Mouse (Mus musculus): ENCODE data around the gene Hist1h3g.

Gene Hist1h3g

DNA sequence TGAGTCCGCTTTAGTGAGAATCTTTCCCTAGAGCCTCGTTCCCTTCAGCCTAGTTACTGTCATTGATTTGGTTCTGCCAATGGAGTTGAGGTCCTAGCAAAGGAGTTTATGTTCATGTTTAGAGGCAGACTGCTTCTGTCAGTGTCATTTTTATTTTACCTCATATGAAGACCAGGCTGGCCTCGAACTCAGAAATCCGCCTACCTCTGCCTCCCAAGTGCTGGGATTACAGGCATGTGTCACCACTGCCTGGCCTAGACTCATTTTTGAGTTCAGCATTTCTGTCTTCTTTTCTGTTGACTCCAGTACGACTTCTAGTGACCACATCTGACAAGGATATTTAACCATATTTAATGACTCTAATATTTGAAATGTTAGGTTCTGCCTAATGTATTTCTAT lies 19.9 kb upstream of the Hist1h3g start:
- no peak for DNase-seq (ENCODE audit: low read depth, low spot score)

GRCm38 (mm10) chr13:23515826-23516620 lies 19.2 kb upstream of the Hist1h3g start:
- no peak for DNase-seq (ENCODE audit: low read depth, low spot score)

DNA sequence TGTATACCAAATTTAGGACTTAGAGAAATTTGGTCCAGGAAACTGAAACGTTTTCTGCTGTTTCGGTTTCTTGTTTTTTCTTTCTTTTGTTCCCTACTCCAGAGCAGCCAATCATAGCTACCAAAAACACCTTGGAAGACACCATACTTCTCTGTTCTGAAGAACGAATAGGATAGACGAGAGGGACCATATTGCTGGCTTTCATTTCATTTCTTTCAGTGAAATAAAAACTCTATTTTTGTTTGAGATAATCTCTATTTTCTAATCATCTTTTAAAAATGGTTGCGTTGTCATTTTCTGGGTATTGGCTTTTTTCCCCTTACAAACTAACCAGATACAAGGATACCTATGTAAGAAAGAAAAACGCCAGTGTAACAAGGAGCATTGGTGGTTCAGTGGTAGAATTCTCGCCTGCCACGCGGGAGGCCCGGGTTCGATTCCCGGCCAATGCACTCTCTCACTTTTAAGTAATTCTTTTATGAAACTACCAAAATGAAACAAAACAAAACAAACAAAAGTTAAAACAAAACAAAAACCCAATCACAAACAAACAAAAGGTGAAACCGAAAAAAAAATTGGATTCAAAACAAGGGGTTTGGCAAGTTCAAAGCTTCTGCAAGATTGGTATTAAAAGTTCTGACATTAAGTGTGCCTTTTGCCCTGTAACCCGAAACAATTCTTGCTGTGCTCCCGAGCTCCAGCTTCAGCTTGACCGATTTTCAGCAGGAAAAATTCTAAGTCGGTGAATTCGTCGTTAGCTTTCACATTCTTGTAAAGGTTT lies 18.2 kb upstream of the Hist1h3g start:
- peak; percentile 88 for DNase-seq (ENCODE audit: low read depth, low spot score)

GRCm38 (mm10) chr13:23517603-23518294 lies 17.5 kb upstream of the Hist1h3g start:
- peak; percentile 85 for DNase-seq (ENCODE audit: low read depth, low spot score)

DNA sequence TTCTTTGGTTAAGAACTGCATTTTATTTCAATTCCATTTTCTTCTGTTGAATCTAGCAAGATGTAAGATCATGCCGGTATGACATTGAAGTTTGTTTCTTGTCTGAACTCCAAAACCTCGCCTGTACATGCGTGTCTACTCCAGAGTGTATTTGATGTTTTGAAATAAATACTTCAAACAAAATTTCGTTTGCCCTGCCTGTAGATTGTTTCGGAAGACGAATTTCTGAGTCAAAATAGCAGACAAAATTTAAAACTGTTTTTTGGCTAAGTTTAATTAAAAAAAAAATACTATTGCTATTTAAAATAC lies 17.0 kb upstream of the Hist1h3g start:
- no peak for DNase-seq (ENCODE audit: low read depth, low spot score)

DNA sequence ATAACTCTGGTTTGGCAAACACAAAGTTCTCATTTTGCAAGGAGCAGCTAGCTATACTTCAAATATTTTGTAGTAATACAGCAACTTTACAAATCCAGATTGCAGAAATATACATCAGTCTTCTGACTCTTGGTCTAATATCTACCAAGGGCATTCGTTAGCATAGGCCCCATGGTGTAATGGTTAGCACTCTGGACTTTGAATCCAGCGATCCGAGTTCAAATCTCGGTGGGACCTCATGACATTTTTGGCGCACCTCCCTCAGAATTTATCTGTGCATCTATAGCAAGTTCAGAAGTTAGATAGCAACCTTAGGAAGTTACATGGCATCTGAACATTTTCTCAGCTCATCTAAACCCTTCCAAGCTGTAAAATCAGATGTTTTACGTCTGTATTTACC lies 16.3 kb upstream of the Hist1h3g start:
- DNase-seq (ENCODE audit: low read depth, low spot score), result peak; percentile 86

DNA sequence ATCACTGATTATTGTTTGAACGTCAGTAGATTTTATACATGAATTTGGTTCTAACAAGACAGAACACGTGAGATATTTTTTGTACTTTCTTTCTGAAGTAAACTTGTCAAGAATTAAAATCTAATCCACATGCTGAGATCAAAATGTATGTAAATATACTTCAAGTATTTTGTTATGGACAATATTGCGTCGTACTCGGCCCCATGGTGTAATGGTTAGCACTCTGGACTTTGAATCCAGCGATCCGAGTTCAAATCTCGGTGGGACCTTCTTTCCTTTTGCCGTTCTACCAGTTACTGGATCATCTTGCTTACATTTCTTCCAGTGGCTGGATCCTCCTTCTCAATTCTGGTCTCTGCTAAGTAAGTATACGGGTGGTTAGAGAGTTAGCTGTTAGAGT lies 15.8 kb upstream of the Hist1h3g start:
- DNase-seq (ENCODE audit: low read depth, low spot score), result peak; percentile 83

- peak; percentile 83 for DNase-seq (ENCODE audit: low read depth, low spot score)
These were observed 13.5 kb upstream of the Hist1h3g start for GRCm38 (mm10) chr13:23521703-23522102.

- no peak for DNase-seq (ENCODE audit: low read depth, low spot score)
These were observed 11.2 kb upstream of the Hist1h3g start for GRCm38 (mm10) chr13:23523976-23524375.

- peak; percentile 90 for DNase-seq (ENCODE audit: low read depth, low spot score)
These were observed 10.6 kb upstream of the Hist1h3g start for GRCm38 (mm10) chr13:23524654-23525053.

- DNase-seq (ENCODE audit: low read depth, low spot score), result no peak
These were observed 9.3 kb upstream of the Hist1h3g start for GRCm38 (mm10) chr13:23525901-23526300.

DNA sequence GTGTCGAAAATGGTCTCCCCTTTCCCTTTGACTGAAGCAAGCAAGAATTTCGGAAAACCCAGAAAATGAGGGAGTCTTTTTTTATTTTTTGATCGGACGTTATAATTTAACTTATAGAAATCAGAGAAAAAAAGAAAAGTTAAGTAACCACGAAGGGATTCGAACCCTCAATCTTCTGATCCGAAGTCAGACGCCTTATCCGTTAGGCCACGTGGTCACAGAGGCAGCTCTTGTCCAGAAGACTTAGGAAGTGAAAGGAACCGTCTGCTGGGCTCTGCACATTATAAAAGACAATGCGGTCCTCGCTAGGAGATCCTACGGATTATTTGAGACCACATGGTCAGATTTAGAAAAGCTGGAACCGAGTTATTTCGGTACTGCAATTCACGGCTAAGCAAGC lies 8.9 kb upstream of the Hist1h3g start:
- DNase-seq (ENCODE audit: low read depth, low spot score), result peak; percentile 94

DNA sequence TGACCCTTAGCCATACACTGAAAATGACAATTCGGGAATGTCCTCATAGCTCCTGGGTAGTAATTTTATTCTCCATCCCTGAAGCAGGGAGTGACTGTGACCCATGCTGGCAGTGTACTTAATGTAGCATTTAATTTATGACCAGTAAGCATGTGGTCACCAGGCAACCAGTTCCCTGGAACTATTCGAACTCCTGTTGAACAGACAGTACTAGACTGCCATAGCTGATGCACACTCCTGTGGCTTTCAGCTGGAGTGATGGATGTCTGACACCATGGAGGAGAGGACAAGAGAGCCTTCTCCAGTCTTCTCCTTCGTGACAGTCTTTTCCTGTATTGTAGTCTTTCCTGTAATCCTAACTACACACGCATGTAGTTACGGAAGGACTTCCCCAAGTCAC lies 6.2 kb upstream of the Hist1h3g start:
- DNase-seq (ENCODE audit: low read depth, low spot score), result no peak

DNA sequence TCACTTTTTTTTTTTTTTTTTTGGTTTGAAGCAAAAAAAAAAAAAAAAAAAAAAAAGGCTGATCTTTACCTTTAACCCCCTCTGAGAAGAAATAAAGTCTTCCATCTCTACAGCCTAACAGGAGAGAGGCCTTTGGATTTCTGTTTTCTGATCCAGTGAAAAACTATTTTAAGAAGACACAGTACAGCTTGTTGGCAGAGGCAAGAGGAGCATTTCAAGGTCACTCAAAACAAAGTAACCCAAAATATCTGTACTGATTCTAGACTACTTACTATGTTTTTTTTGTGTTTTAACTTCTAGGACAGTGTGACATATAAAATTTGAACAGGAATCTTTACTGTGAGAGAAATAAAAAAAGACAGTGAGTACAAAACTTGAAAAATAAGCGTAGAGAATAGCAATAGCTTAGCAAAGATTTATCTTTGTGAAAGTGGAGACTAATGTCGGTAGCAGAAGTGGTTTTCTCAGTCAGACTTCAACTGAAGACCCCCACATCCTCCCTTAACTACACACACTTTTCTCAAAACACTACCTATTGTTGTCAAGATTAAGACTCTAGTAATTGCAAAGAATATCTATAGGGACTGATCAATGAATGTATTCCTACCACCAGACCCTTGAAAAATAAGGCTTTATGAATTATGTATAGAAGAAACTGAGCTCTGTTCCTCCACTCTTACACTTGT lies 5.6 kb upstream of the Hist1h3g start:
- no peak for DNase-seq (ENCODE audit: low read depth, low spot score)

GRCm38 (mm10) chr13:23530181-23530900 lies 4.9 kb upstream of the Hist1h3g start:
- DNase-seq (ENCODE audit: low read depth, low spot score), result peak; percentile 83

GRCm38 (mm10) chr13:23530901-23531875 lies 4.0 kb upstream of the Hist1h3g start, which contains the start of gene Hist1h4h:
Hist1h4h (plus strand) TSS chr13:23531050.
- peak; percentile 96 for DNase-seq (ENCODE audit: low read depth, low spot score)

DNA sequence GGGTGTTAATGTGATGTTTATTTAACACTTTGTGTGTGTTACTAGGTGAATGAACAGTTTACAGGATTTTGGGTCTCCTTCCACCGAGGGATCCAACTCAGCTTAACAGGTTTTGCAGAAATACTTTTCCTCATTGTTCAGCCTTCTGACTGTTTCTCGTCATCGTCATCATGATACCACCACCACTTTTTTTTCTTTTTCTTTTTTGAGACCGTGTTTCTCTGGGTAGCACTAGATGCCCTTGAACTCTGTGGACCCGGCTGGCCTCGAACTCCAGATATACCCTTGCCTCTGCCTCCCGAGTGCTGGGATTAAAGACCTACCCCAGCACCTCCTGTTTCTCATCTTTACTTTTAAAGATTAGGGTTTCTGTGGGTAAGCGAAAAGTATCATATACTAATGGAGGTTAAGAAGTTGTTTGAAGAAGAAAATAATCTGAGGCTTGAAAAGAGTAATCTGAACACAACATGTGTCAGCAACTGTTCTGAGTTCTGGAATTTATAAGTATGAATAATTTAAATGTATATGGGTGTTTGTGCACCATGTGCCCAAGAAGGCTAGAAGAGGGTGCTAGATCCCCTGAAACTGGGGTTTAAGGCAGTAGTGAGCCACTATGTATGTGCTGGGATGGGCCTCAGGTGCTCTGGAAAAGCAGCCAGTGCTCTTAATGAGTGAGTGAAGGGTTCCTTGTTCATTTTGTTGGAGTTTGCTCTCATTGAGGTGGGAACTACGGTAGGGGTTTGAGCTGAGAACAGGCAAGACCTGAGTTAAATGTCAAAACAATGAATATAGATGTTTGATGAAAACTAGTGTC lies 2.8 kb upstream of the Hist1h3g start:
- no peak for DNase-seq (ENCODE audit: low read depth, low spot score)

DNA sequence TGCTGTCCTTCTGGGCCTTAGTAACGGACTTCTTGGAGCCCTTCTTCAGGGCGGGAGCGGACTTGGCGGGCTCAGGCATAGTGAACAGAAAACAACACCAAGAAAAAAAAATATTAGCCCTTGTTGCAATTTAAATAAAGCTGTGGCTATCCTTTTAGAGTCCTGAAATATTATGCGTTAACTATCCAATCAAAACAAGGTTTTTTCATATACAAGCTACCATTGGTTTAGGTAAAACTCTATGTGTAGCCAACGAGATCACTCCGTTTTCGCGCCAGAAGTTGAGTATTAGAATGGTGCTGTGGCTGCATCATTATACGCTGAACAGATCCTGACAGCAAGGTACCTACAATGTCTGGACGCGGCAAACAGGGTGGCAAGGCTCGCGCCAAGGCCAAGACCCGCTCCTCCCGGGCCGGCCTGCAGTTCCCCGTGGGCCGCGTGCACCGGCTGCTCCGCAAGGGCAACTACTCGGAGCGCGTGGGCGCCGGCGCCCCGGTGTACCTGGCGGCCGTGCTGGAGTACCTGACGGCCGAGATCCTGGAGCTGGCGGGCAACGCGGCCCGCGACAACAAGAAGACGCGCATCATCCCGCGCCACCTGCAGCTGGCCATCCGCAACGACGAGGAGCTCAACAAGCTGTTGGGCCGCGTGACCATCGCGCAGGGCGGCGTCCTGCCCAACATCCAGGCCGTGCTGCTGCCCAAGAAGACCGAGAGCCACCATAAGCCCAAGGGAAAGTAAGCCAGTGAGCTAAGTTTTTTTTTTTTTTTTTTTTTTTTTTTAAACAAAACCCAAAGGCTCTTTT lies 1.5 kb upstream of the Hist1h3g start, which contains the start of gene Hist1h2af:
Hist1h2af (plus strand) TSS at position 347 of the 808 bp plus-strand sequence.
- peak; percentile 81 for DNase-seq (ENCODE audit: low read depth, low spot score)
